Mouse (Mus musculus) brain, adult 2 months (tissue): ENCODE measurements around the gene Fam187a.

Experiments
- DNase-seq: peaks from one replicate; pipeline ENCODE4 v3.0.0; 2011; ENCODE audit warnings: low read depth, low spot score

Gene Fam187a

GRCm38 (mm10) chr11:102894716-102895115 is 9.7 kb downstream of the Fam187a start:
- no peak for DNase-seq

- DNase-seq: no peak
These were observed 10.8 kb downstream of the Fam187a start for GRCm38 (mm10) chr11:102895779-102896178.

- no peak for DNase-seq
These were observed 11.7 kb downstream of the Fam187a start for GRCm38 (mm10) chr11:102896641-102897040.

- DNase-seq: peak; percentile 55
These were observed 13.4 kb downstream of the Fam187a start for GRCm38 (mm10) chr11:102898408-102898807.

- peak; percentile 92 for DNase-seq
These were observed 15.8 kb downstream of the Fam187a start, which contains the start of gene Gfap for GRCm38 (mm10) chr11:102900763-102901162. TSS of gene Gfap (minus strand) at chr11:102900912.

- DNase-seq: no peak
These were observed 16.2 kb downstream of the Fam187a start for GRCm38 (mm10) chr11:102901199-102901598.

GRCm38 (mm10) chr11:102902107-102902506 is 17.1 kb downstream of the Fam187a start:
- no peak for DNase-seq

GRCm38 (mm10) chr11:102903654-102904053 is 18.7 kb downstream of the Fam187a start:
- DNase-seq: no peak

- DNase-seq: no peak
These were observed 26.4 kb downstream of the Fam187a start for GRCm38 (mm10) chr11:102911376-102911775.

GRCm38 (mm10) chr11:102915380-102915779 is 30.4 kb downstream of the Fam187a start:
- no peak for DNase-seq

- DNase-seq: no peak
These were observed 33.1 kb downstream of the Fam187a start for GRCm38 (mm10) chr11:102918077-102918476.

GRCm38 (mm10) chr11:102921491-102921890 is 36.5 kb downstream of the Fam187a start:
- no peak for DNase-seq

GRCm38 (mm10) chr11:102924557-102925350 is 39.8 kb downstream of the Fam187a start, which contains the start of gene Kif18b:
TSS of gene Kif18b (minus strand) at chr11:102925124.
- DNase-seq: peak; percentile 95

GRCm38 (mm10) chr11:102925351-102925717 is 40.4 kb downstream of the Fam187a start:
- DNase-seq: peak; percentile 24

- DNase-seq: no peak
These were observed 45.7 kb downstream of the Fam187a start for GRCm38 (mm10) chr11:102930672-102931071.

GRCm38 (mm10) chr11:102936272-102936671 is 51.3 kb downstream of the Fam187a start:
- no peak for DNase-seq
